Mouse (Mus musculus) layer of hippocampus, postnatal 25 days (tissue): ENCODE measurements at regions not wholly inside any gene's neighbourhood (a gene's known extent, or its start where the extent isn't known, plus 50 kb on each side); places are given as distances from the start of the nearest gene placed in this dataset.

Source experiments
- DNase-seq, 2 experiments: peaks; one replicate each; pipeline ENCODE4 v3.0.0; 2022; ENCODE audit warnings: mixed read lengths in 2 of 2, low spot score in 1 of 2; ENCODE audit errors: extremely low spot score in 1 of 2

- DNase-seq, result no peak
Measured at GRCm38 (mm10) chr5:75523041-75523678, 51.6 kb upstream of the Kit start.
